Mouse (Mus musculus): ENCODE results near the gene Gm20479.

DNA sequence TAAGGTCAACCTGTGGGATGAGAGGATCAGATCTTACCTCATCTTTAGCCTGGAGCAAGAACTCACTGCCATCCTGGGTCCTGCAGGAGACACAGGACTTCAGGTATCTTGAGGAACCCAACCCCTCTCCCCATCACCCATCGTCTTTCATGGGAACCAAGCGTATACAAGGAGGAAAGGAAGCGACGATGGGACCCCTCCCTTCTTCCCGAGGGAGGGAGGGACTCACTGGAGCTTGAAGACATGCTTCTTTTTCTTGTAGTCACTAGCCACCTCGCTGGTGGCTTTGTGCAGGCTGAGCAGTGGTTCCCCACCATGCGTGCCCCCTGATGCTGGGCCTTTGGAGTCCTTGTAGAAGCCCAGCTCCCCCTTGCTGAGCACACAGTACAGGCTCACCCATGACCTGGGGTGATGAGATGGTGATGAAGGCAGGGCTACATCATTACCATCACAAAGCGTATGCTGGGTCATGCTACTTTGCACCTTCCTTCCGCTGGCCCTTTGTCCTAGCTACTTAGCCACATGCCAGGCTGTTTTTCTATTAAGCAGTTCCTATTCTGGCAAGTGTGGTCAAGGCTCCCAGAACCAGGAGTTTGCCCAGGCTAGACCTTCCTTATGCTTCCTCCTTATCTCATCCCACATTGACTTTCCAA is 2.6 kb upstream of the Gm20479 start:
- TF ChIP-seq POLR2A (IDR thresholded peaks at IDR 0.05; ENCODE audit: extremely low read depth, insufficient read depth, low read length), result no peak
- no peak for TF ChIP-seq CTCF (IDR thresholded peaks at IDR 0.05; ENCODE audit: extremely low read depth, insufficient read depth, low read length)

All from cortical plate, adult 2 months (tissue).